Mouse (Mus musculus) cerebral cortex, adult 2 months (tissue): ENCODE data around the gene Trpc7.

Experiments
- WGBS: fragments of 180-500 bp; shearing (Covaris S2); methylation state at CpG from one replicate; pipeline ENCODE4 v1.1.7; 2018; 5-methylcytosine and 5-hydroxymethylcytosine counted together

Trpc7 gene

GRCm38 (mm10) chr13:56895893-56896292 is at the start of gene Trpc7:
Gene Trpc7 (minus strand): TSS chr13:56895993.
- 66% methylated on average over 3 of the region's 3 CpGs for WGBS

- WGBS, result 84% methylated on average over 11 of the region's 11 CpGs
These were observed 43.5 kb upstream of the Trpc7 start for GRCm38 (mm10) chr13:56939261-56939660.

- 49% methylated on average over 11 of the region's 11 CpGs for WGBS
These were observed 38.2 kb upstream of the Trpc7 start for GRCm38 (mm10) chr13:56933832-56934510.

- 95% methylated on average over 2 of the region's 2 CpGs for WGBS
These were observed 34.6 kb upstream of the Trpc7 start for GRCm38 (mm10) chr13:56930421-56930820.

GRCm38 (mm10) chr13:56922976-56923375 is 27.2 kb upstream of the Trpc7 start:
- WGBS, result 77% methylated on average over 2 of the region's 2 CpGs

GRCm38 (mm10) chr13:56921251-56921650 is 25.5 kb upstream of the Trpc7 start:
- WGBS, result 63% methylated on average over 3 of the region's 3 CpGs

GRCm38 (mm10) chr13:56914721-56915120 is 18.9 kb upstream of the Trpc7 start:
- WGBS, result 75% methylated on average over 7 of the region's 7 CpGs

- WGBS, result 62% methylated on average over 12 of the region's 12 CpGs
These were observed 15.3 kb upstream of the Trpc7 start for GRCm38 (mm10) chr13:56911093-56911492.

GRCm38 (mm10) chr13:56895386-56895785 is 407 bp downstream of the Trpc7 start:
- WGBS, result 4% methylated on average over 17 of the region's 17 CpGs

GRCm38 (mm10) chr13:56894543-56894942 is 1.2 kb downstream of the Trpc7 start:
- WGBS, result 73% methylated on average over 5 of the region's 5 CpGs

GRCm38 (mm10) chr13:56889888-56890287 is 5.9 kb downstream of the Trpc7 start:
- WGBS, result 84% methylated on average over 7 of the region's 7 CpGs

GRCm38 (mm10) chr13:56882931-56883330 is 12.9 kb downstream of the Trpc7 start:
- 80% methylated on average over 12 of the region's 12 CpGs for WGBS

GRCm38 (mm10) chr13:56864567-56864966 is 31.2 kb downstream of the Trpc7 start:
- 81% methylated on average over 6 of the region's 6 CpGs for WGBS

- WGBS, result 65% methylated on average over 6 of the region's 6 CpGs
These were observed 33.8 kb downstream of the Trpc7 start for GRCm38 (mm10) chr13:56862011-56862410.

- 80% methylated on average over 8 of the region's 8 CpGs for WGBS
These were observed 41.3 kb downstream of the Trpc7 start for GRCm38 (mm10) chr13:56854506-56854905.

- WGBS, result 56% methylated on average over 5 of the region's 5 CpGs
These were observed 42.4 kb downstream of the Trpc7 start for GRCm38 (mm10) chr13:56853436-56853835.

- 85% methylated on average over 3 of the region's 3 CpGs for WGBS
These were observed 49.9 kb downstream of the Trpc7 start for GRCm38 (mm10) chr13:56845866-56846265.

GRCm38 (mm10) chr13:56815471-56815870 is 80.3 kb downstream of the Trpc7 start:
- WGBS, result 76% methylated on average over 12 of the region's 12 CpGs

GRCm38 (mm10) chr13:56806776-56807490 is 88.9 kb downstream of the Trpc7 start:
- 5% methylated on average over 27 of the region's 27 CpGs for WGBS

- WGBS, result 89% methylated on average over 3 of the region's 3 CpGs
These were observed 90.7 kb downstream of the Trpc7 start for GRCm38 (mm10) chr13:56805131-56805530.

GRCm38 (mm10) chr13:56797459-56797858 is 98.3 kb downstream of the Trpc7 start:
- WGBS, result 91% methylated on average over 7 of the region's 7 CpGs

GRCm38 (mm10) chr13:56795501-56795900 is 100.3 kb downstream of the Trpc7 start:
- WGBS, result 84% methylated on average over 7 of the region's 7 CpGs

GRCm38 (mm10) chr13:56794441-56794840 is 101.4 kb downstream of the Trpc7 start:
- 78% methylated on average over 7 of the region's 7 CpGs for WGBS
